Mouse (Mus musculus) T-cell, adult 66 days (primary cell): ENCODE results near the gene Slc12a5. TPM values are rescaled to one million over a fixed set of nuclear protein-coding genes. Genes with fewer than 3 reads are reported as not detected.

Experiments
- total RNA-seq, 2 experiments: library from RNA; stranded (reverse); gene quantifications; 3 replicates in 1 of 2; 4 replicates in 1 of 2; pipeline ENCODE4 v1.2.4; 2023

The Slc12a5 gene
- total RNA-seq, result 1 to 10 TPM in 1 of 2 experiments, under 1 TPM in 1; 0.68 to 1.4 TPM

GRCm38 (mm10) chr2:164960716-164961441 lies at the start of gene Slc12a5:
Gene Slc12a5 (plus strand): TSS chr2:164960802.

GRCm38 (mm10) chr2:164911086-164912048 lies 49.2 kb upstream of the Slc12a5 start, which contains the start of gene Zfp335:
Gene Zfp335 (minus strand): TSS chr2:164911757.

GRCm38 (mm10) chr2:164940140-164940830 lies 20.3 kb upstream of the Slc12a5 start, which contains the start of gene Mmp9:
Gene Mmp9 (plus strand): TSS chr2:164940780.

GRCm38 (mm10) chr2:165034131-165035057 lies 73.8 kb downstream of the Slc12a5 start, which contains the start of gene Ncoa5:
Gene Ncoa5 (minus strand): TSS chr2:165034867.

Other genes with a start within 250 kb of the Slc12a5 start
- gene Spint5, start 245.5 kb upstream of the Slc12a5 start, total RNA-seq, result not detected
- under 1 TPM in 1 of 2 experiments, not detected in 1; 0.36 TPM for gene Wfdc3, start 214.9 kb upstream of the Slc12a5 start, total RNA-seq
- 10 to 100 TPM; 41.7 to 46.9 TPM for gene Dnttip1, start 214.8 kb upstream of the Slc12a5 start, total RNA-seq
- gene Ube2c, start 190.9 kb upstream of the Slc12a5 start, total RNA-seq, result 1 to 10 TPM; 2.9 to 9.5 TPM
- gene Tnnc2, start 180.8 kb upstream of the Slc12a5 start, total RNA-seq, result not detected
- gene Snx21, start 175.0 kb upstream of the Slc12a5 start, total RNA-seq, result under 1 TPM; 0.33 to 0.96 TPM
- gene Acot8, start 155.9 kb upstream of the Slc12a5 start, total RNA-seq, result 10 to 100 TPM; 51.6 to 59.8 TPM
- 1 to 10 TPM; 3.4 to 3.6 TPM for gene Zswim3, start 155.7 kb upstream of the Slc12a5 start, total RNA-seq
- gene Zswim1, start 138.1 kb upstream of the Slc12a5 start, total RNA-seq, result 10 to 100 TPM; 11.1 to 11.2 TPM
- gene Spata25, start 132.3 kb upstream of the Slc12a5 start, total RNA-seq, result not detected
- 100 to 1,000 TPM; 118 to 128 TPM for gene Ctsa, start 127.9 kb upstream of the Slc12a5 start, total RNA-seq
- 1 to 10 TPM; 1.1 to 1.7 TPM for gene Neurl2, start 127.3 kb upstream of the Slc12a5 start, total RNA-seq
- 1 to 10 TPM; 5.7 to 6.9 TPM for gene Pltp, start 103.1 kb upstream of the Slc12a5 start, total RNA-seq
- 100 to 1,000 TPM in 1 of 2 experiments, 10 to 100 TPM in 1; 83.5 to 104 TPM for gene Pcif1, start 81.5 kb upstream of the Slc12a5 start, total RNA-seq
- gene Zfp335, start 49.0 kb upstream of the Slc12a5 start, total RNA-seq, result 10 to 100 TPM; 55.6 to 55.9 TPM
- 1 to 10 TPM; 3.8 to 4.2 TPM for gene Mmp9, start 20.0 kb upstream of the Slc12a5 start, total RNA-seq
- 10 to 100 TPM; 42.9 to 45.8 TPM for gene Ncoa5, start 74.1 kb downstream of the Slc12a5 start, total RNA-seq
- gene Cd40, start 94.8 kb downstream of the Slc12a5 start, total RNA-seq, result under 1 TPM in 1 of 2 experiments, not detected in 1; 0.55 TPM
- gene 1700025C18Rik, start 129.9 kb downstream of the Slc12a5 start, total RNA-seq, result not detected